Mouse (Mus musculus) midbrain, embryonic 10.5 days (tissue): ENCODE results near the gene Il17re. TPM values are rescaled to one million over a fixed set of nuclear protein-coding genes. Genes with fewer than 3 reads are reported as not detected.

ENCODE experiments used
- DNase-seq: peaks from one replicate; pipeline ENCODE4 v3.0.0-alpha.2; 2017; ENCODE audit warnings: low spot score
- H3K27ac ChIP-seq: fragments of 300-500 bp; sonication (generic); replicated peaks from 2 replicates; pipeline ENCODE4 v1.5.1; 2016; ENCODE audit warnings: mild to moderate bottlenecking
- H3K27me3 ChIP-seq: fragments of 300-500 bp; sonication (generic); 2 replicates; pipeline ENCODE4 v1.6.1; 2016; ENCODE audit warnings: low read depth, mild to moderate bottlenecking; ENCODE audit not compliant: poor library complexity, severe bottlenecking
- H3K36me3 ChIP-seq: fragments of 300-500 bp; sonication (generic); 2 replicates; pipeline ENCODE4 v1.6.1; 2016; ENCODE audit warnings: mild to moderate bottlenecking, moderate library complexity
- H3K4me1 ChIP-seq: fragments of 300-500 bp; sonication (generic); 2 replicates; pipeline ENCODE4 v1.6.1; 2016
- H3K4me3 ChIP-seq: fragments of 300-500 bp; sonication (generic); 2 replicates; pipeline ENCODE4 v1.5.1; 2016; ENCODE audit warnings: mild to moderate bottlenecking, moderate library complexity
- H3K9me3 ChIP-seq: fragments of 300-500 bp; sonication (generic); replicated peaks from 2 replicates; pipeline ENCODE4 v1.6.1; 2016; ENCODE audit warnings: mild to moderate bottlenecking
- WGBS: fragments of 180-500 bp; shearing (Covaris S2); methylation state at CpG from one replicate; pipeline ENCODE4 v1.1.7; 2016; 5-methylcytosine and 5-hydroxymethylcytosine counted together
- polyA plus RNA-seq: library from polyadenylated mRNA; unstranded; fragments of >200 nt; fragmentation: Nextera tagmentation; extraction: Ambion mirVana; gene quantifications from 2 replicates; pipeline ENCODE4 v1.2.1, GENCODE M21; 2016

Il17re gene
- polyA plus RNA-seq, 1 experiment from 2014 or later: 1.4 TPM

DNA sequence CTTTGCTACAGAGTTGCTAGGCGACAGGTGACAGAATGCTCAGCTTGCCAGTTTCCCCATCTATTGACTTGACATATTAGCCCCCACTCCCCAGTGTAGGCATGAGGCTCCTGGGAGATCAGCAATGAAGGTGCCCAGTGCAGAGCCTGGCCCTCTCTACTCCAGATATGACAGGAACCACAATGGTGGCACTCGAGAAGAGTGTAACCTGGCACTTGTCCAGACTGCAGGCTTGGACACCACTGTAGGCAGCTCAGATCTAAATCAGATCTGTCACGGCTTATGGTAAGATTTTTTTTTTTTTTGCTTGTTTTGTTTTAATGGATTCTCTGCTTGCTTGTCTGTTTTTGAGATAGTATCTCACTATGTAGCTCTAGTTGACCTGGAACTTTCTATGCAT, 24.6 kb upstream of the Il17re start:
- no peaks in the 10 kb centered on the region for H3K27me3 ChIP-seq
- no peak overlapping the region for H3K4me3 ChIP-seq
- H3K27ac ChIP-seq: no peak overlapping the region
- no peaks in the 10 kb centered on the region; the same call in 1 of the 2 replicates for H3K4me1 ChIP-seq
- H3K9me3 ChIP-seq: no peaks in the 10 kb centered on the region
- DNase-seq: no peak
- no peaks in the 10 kb centered on the region for H3K36me3 ChIP-seq
- WGBS: 82% methylated on average over 3 of the region's 3 CpGs

DNA sequence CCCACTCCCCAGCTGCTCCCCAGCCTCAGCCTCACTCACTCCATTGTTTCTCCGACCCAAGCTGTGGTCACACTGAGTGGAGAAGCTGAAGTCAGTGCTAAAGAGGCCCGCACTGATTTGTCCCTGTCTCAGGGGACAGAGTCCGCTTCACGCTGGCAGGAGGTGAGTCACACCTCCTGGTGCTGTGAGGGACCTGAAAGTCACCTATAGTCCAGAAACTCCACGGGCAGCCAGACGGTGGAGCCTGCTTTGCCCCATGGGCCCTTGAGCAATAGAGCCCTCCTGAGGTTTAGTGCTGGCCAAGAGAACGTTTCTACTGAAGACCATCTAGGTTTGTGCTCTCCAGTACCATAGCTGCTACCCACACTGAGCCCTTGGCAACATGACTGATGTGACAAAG, 23.6 kb upstream of the Il17re start:
- Histone ChIP-seq H3K27me3 (no peaks in the 10 kb centered on the region), H3K4me1 (no peaks in the 10 kb centered on the region; the same call in 1 of the 2 replicates), H3K27ac (no peak overlapping the region), H3K9me3 (no peaks in the 10 kb centered on the region), H3K4me3 (no peak overlapping the region), H3K36me3 (no peaks in the 10 kb centered on the region)
- no peak for DNase-seq
- WGBS: 79% methylated on average over 7 of the region's 7 CpGs

DNA sequence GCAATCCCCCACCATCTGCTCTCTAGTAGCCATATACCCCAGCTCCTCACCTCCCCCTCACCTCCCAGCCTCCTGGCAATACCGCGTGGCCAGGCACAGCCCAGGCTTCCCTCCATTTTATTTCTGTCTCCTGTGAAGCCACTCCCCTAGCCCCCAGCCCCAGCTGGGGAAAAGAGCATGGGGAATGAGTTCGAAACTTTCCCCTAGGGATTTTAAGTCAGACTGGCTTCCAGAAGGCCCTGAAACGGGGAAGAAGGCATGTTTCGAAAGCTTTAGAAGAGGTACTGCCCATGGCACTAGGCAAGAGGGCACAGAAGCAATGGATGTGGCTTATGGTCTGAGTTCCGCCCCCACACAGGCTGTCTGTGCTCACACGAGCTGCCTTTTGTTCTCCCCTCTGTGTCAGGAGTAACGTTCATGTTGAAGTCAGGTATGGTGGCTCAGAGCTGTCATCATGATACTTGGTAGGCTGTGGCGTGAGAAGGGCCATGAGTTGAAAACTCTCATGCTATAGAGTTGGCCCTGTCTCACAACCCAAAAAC, 22.5 kb upstream of the Il17re start, which contains the start of gene Cidec:
Gene Cidec (minus strand): TSS at position 97 of the 542 bp plus-strand sequence.
- Histone ChIP-seq H3K36me3 (no peaks in the 10 kb centered on the region), H3K9me3 (no peaks in the 10 kb centered on the region), H3K27ac (no peak within 1 kb of the TSS), H3K4me3 (no peak within 1 kb of the TSS), H3K27me3 (no peaks in the 10 kb centered on the region), H3K4me1 (no peaks in the 10 kb centered on the region; the same call in 1 of the 2 replicates)
- 86% methylated on average over 9 of the region's 9 CpGs for WGBS
- DNase-seq: no peak

DNA sequence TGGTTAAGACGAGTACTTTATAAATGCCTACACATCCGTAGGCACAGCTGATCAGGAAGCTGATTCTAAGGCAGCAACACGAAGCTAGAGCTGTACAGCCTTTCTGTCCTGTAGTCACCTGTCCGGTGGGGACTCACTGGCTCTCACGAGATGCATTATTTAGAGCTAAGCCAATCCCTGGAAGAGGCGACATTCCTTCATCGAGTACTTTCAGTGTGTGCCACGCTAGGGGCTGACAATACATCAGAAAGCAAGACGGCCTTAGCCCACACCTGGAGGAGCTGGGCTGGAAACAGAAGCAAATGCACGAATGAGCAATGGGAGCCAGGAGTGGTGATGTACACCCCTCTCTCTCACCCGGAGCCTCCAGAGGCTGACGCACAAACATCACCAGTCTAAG, 21.1 kb upstream of the Il17re start:
- no peaks in the 10 kb centered on the region for H3K36me3 ChIP-seq
- WGBS: 79% methylated on average over 12 of the region's 12 CpGs
- no peaks in the 10 kb centered on the region for H3K27me3 ChIP-seq
- H3K4me1 ChIP-seq: peaks cover 3% of the 10 kb centered on the region
- H3K4me3 ChIP-seq: no peak overlapping the region
- no peak for DNase-seq
- H3K27ac ChIP-seq: no peak overlapping the region
- H3K9me3 ChIP-seq: no peaks in the 10 kb centered on the region

DNA sequence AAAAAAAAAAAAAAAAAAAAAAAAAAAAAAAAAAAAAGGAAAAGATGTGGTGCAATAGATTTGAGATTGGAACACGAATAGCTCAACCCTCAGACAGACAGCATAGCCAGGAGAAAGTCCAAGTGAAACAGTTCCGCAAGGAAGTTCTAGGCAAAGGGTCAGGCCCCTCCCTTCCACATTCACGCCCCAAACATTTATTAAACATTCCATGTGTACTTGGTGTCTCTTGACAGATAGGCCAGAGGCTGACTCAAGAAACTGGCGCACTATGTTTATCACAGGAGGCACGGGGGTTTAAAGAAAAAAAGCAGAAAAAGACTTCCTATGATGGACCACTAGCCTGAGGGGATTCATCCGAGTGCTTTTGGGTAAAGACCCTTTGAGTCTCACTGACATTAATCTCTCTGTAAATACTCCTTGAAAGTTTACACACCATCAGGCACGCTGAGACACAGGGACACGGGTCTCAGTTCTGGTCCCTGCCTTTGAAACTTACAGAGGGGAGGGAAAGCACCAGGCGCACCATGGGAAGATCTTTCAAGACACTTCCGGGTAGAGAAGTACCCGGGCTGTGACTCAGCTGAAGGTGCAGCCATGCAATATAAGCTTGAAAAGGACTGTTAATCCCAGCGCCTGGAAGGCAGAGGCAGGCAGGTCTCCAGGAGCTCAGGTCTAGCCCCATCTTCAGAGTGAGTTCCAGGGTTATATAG, 19.4 kb upstream of the Il17re start:
- no peak for DNase-seq
- Histone ChIP-seq H3K36me3 (no peaks in the 10 kb centered on the region), H3K27ac (no peak overlapping the region)

DNA sequence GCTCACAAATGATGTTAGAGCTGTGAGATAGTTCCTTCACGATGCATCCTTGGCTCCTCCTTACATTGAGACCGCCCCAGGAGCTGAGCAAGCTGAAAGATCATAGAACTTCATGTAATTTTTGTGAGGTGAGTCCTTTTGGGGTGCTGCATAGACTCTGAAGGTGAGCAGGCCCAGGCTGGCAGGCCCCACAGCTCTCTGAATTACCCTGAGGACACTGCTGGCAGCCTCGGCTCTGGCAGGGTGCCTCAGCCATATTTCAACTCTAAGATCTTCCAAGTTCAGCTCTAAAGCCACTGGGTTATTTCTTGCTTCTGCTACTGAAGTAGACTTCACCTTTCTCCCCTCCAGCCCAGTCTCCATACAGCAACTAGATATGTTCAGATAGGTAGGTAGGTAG, 17.6 kb upstream of the Il17re start:
- Histone ChIP-seq H3K27me3 (no peaks in the 10 kb centered on the region), H3K27ac (no peak overlapping the region), H3K36me3 (peaks cover 5% of the 10 kb centered on the region), H3K4me1 (peaks cover 18% of the 10 kb centered on the region), H3K9me3 (no peaks in the 10 kb centered on the region), H3K4me3 (no peak overlapping the region)
- no peak for DNase-seq
- 79% methylated on average over 3 of the region's 3 CpGs for WGBS

More for the DNA sequence above, 19.4 kb upstream of the Il17re start:
- Histone ChIP-seq H3K4me1 (peaks cover 18% of the 10 kb centered on the region), H3K9me3 (no peaks in the 10 kb centered on the region), H3K27me3 (no peaks in the 10 kb centered on the region), H3K4me3 (no peak overlapping the region)
- 62% methylated on average over 12 of the region's 12 CpGs for WGBS

DNA sequence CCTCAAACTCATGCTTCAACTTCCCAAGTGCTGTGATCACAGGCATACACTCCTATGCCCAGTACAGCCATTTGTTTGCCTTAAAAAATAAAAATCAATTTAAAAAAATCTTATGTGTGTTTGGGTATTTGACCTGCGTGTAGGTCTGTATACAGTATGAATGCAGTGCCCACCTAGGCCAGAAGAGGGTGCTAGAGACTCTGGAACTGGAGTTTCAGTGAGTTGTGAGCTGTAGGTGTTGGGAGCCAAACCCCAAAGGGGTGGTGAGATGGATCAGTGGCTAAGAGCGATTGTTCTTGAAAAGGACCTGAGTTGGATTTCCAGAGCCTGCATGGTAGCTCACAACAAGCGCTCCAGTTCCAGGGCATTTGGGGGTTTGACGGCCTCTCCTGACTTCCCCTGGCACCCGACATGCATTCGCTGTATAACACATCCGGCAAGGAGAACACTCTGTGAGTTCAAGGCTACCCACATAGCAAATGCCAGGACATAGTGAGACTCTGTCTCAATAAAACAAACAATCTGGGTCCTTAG, 17.1 kb upstream of the Il17re start:
- 53% methylated on average over 7 of the region's 7 CpGs for WGBS
- DNase-seq: peak; percentile 74
- Histone ChIP-seq H3K4me3 (no peak overlapping the region), H3K27ac (no peak overlapping the region), H3K27me3 (no peaks in the 10 kb centered on the region), H3K9me3 (no peaks in the 10 kb centered on the region), H3K36me3 (peaks cover 9% of the 10 kb centered on the region), H3K4me1 (peaks cover 18% of the 10 kb centered on the region)

DNA sequence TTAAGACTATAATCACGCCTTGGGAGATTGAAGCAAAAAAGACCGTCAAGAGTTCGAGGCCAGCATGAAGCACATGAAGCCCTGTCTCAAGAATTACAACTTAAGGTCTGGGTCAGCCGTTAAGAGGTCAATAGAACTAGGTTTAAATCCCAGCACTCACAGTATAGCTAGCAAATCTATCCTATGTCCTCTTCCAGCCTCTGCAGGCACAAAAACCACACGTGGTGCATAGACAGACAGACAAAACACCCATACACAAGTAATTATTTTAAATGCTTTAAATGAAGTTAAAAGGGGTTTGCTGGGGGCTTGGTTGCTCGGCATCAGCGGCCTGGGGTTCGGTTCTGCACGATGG, 16.2 kb upstream of the Il17re start:
- Histone ChIP-seq H3K36me3 (peaks cover 18% of the 10 kb centered on the region), H3K27ac (peak overlapping the region; percentile 90), H3K4me3 (peak overlapping the region; percentile 90), H3K4me1 (peaks cover 18% of the 10 kb centered on the region), H3K27me3 (no peaks in the 10 kb centered on the region), H3K9me3 (no peaks in the 10 kb centered on the region)
- WGBS: 44% methylated on average over 9 of the region's 9 CpGs
- DNase-seq: no peak

DNA sequence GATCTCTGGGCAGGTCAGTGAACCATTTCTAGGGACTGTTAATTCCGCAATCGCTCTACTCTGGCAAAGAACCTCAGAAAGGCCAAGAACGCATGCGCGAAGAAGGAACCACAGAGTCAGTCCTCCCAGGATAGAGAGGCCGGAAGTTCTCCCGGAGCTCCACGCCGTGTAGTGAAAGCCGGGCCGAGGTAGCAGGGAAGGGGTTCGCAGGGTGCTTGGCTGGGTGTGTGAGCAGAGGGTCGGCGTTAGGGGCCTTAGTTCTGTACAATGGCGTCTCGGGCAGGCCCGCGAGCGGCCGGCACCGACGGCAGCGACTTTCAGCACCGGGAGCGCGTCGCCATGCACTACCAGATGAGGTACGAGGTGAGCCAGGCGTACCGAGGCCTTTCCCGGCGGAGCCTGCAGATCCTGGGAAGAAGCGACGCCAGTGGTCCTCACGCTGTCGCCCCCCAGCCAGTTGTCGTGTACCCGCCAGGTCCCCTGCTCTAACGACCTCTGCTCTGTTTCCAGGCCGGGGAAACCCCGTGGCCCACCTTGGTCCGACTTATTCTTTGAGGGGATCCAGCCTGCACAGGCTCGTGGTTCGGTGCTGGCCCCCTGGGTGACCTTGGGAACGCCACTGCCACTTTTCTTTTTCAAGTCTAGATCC, 15.7 kb upstream of the Il17re start, which contains the start of gene Jagn1:
Gene Jagn1 (plus strand): TSS at position 128 of the 649 bp plus-strand sequence.
- no peaks in the 10 kb centered on the region for H3K27me3 ChIP-seq
- H3K9me3 ChIP-seq: no peaks in the 10 kb centered on the region
- peaks cover 23% of the 10 kb centered on the region for H3K36me3 ChIP-seq
- peak; percentile 93 for DNase-seq
- WGBS: 1% methylated on average over 45 of the region's 45 CpGs
- H3K4me3 ChIP-seq: peak within 1 kb of the TSS; percentile 90
- peaks cover 18% of the 10 kb centered on the region for H3K4me1 ChIP-seq
- H3K27ac ChIP-seq: peak within 1 kb of the TSS; percentile 90

DNA sequence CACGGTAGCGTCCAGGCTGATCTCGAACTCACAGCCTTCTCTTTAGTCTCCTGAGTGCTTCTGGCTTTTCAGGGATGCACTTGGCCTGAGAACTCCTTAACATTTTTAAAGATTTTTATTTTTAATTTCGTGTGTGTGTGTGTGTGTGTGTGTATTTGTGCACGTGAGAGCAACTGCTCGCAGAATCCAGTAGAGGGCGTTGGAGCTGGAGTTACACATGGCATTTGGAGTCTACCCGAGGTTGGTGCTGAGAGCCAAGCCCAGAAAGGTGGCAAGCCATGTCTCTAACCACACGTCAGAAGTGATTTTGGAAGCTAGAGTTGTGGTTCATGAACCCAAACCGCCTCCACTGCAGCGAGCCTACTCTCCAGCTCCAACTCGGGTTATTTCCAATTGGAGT, 15.2 kb upstream of the Il17re start:
- peaks cover 28% of the 10 kb centered on the region for H3K36me3 ChIP-seq
- H3K4me3 ChIP-seq: peak overlapping the region; percentile 90
- WGBS: 52% methylated on average over 12 of the region's 12 CpGs
- no peak for DNase-seq
- no peaks in the 10 kb centered on the region for H3K9me3 ChIP-seq
- peaks cover 18% of the 10 kb centered on the region for H3K4me1 ChIP-seq
- H3K27ac ChIP-seq: peak overlapping the region; percentile 90
- no peaks in the 10 kb centered on the region for H3K27me3 ChIP-seq

DNA sequence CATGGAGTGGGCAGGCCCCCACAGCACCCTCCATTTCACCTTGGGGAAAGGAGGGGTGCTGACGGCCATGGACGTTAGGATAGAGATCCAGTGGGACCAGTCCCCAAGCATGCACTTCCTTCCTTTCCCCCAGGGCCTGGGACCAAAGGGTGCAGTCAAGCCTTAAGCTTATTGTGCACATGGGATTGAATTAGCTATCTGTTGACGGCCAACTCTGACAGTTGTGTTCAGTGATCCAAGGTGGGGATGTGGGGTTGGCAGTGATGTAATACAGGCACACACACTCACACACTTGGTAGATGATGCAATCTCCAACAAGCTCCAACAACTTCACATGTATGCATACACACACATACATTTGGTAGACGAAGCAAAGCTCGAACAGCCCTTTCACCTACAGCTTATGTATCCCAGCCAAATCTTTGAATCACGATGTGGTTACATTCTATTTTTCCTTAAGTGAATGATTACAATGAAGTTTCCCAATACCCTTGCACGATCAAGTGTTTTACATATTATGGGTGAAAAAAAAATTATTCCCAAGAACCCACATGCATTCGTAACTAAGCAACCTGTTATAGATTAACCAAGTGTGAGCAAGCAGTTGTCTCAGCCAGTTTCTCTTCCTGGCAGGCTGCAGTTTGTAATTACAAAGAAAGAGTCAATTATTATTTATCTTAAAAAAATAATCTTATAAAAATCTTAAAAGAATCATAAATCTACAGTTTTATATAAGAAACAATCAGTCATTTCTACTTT, 13.9 kb upstream of the Il17re start:
- peaks cover 18% of the 10 kb centered on the region for H3K4me1 ChIP-seq
- no peak overlapping the region for H3K4me3 ChIP-seq
- no peak for DNase-seq
- no peaks in the 10 kb centered on the region for H3K27me3 ChIP-seq
- peaks cover 40% of the 10 kb centered on the region for H3K36me3 ChIP-seq
- WGBS: 90% methylated on average over 8 of the region's 8 CpGs
- no peaks in the 10 kb centered on the region for H3K9me3 ChIP-seq
- H3K27ac ChIP-seq: no peak overlapping the region

DNA sequence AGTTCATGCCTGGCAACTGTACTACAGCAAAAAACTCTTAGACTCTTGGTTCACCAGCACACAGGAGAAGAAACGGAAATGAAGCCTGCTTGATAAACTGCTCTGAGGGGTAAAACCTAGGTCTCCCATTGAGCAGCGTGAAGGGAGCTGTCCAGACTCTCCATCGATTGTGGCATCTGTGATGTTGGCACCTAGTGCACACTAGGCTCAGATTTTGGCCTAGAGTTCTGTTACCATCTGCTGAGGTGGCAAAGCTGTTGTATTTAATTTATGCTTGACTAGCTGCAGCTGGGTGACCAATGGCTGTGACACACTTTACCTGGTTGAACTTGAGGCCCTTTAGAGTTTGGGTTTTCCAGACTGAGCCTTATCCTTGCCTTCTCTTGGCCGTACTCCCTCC, 10.6 kb upstream of the Il17re start:
- Histone ChIP-seq H3K27me3 (no peaks in the 10 kb centered on the region), H3K36me3 (peaks cover 44% of the 10 kb centered on the region), H3K27ac (no peak overlapping the region), H3K9me3 (no peaks in the 10 kb centered on the region), H3K4me1 (peaks cover 12% of the 10 kb centered on the region), H3K4me3 (no peak overlapping the region)
- DNase-seq: no peak
- WGBS: 95% methylated on average over 4 of the region's 4 CpGs
